Mouse (Mus musculus) 3T3-L1 (cell line): Measurements from ENCODE around the gene Myoz1.

Experiments
- DNase-seq: peaks from one replicate; pipeline ENCODE4 v3.0.0-alpha.2; 2015; ENCODE audit warnings: low read depth, low spot score

Myoz1 gene

GRCm38 (mm10) chr14:20672990-20673389 lies 16.6 kb upstream of the Myoz1 start:
- DNase-seq: peak; percentile 69

GRCm38 (mm10) chr14:20668154-20668810 lies 11.9 kb upstream of the Myoz1 start, which contains the start of gene Synpo2l:
Synpo2l (minus strand) TSS chr14:20668354.
- DNase-seq: no peak

- no peak for DNase-seq
Measured at GRCm38 (mm10) chr14:20667469-20667868, 11.1 kb upstream of the Myoz1 start.

GRCm38 (mm10) chr14:20664436-20664835 lies 8.1 kb upstream of the Myoz1 start:
- no peak for DNase-seq

- no peak for DNase-seq
Measured at GRCm38 (mm10) chr14:20663601-20664000, 7.3 kb upstream of the Myoz1 start.

GRCm38 (mm10) chr14:20662740-20663139 lies 6.4 kb upstream of the Myoz1 start:
- DNase-seq: no peak

GRCm38 (mm10) chr14:20661661-20662331 lies 5.5 kb upstream of the Myoz1 start:
- DNase-seq: no peak

DNA sequence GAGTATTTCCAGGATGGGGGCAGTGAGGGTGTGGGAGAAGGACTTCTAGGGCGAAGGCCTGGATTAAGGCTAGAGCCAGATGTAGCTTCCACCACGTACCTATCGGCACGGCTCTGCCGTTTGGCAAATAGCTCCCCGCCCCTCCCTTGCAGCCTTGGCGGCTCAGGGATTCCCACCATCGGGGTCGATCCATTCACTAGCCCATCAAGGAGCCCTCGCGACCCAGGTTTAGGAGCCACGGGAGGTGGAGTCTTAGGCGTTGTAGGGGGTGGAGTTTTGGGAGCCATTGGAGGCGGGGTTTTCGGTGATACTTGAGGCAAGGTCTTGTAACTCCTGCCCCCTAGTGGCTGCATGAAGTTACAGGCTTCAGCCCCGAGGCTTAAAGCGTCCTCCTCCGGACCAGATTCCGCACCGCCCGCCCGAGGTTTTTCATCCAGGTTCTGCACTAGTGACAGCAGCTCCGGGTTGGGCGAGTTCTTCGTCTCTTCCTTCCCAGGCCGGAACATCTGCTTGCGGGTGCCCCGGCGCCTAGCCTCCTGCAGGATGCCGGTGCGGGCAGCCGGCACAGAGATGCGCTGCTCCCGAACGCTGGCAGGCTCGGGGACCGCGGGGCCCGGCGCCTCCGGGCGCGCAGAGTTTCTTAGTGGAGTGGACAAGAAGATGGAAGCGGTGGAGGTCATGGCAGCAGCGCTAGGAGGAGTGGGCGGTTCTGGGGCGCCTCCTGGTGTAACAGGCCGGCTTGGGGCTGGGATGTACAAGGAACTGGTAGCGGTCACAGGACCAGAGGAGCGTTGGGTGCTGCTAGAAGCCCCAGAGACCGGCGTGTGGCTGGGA lies 4.7 kb upstream of the Myoz1 start:
- peak; percentile 96 for DNase-seq

- DNase-seq: no peak
Measured at GRCm38 (mm10) chr14:20659687-20660086, 3.3 kb upstream of the Myoz1 start.

DNA sequence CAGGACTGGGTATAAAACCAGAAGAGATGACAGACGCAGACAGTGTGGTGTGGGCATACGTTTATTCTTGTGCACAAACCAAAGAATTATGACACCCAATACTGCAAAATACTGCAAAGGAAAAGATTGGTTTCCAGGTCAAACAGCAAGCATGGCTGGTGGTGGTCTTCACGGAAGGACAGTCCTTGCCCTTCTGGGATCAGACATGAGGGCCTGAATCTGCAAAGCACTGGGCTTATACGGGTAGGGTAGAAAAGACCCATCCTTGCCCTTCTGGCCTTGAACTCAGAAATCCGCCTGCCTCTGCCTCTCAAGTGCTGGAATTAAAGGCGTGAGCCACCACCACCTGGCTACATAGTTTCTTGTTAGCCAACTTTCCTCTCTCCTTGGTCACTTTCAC lies 2.6 kb upstream of the Myoz1 start:
- DNase-seq: no peak

DNA sequence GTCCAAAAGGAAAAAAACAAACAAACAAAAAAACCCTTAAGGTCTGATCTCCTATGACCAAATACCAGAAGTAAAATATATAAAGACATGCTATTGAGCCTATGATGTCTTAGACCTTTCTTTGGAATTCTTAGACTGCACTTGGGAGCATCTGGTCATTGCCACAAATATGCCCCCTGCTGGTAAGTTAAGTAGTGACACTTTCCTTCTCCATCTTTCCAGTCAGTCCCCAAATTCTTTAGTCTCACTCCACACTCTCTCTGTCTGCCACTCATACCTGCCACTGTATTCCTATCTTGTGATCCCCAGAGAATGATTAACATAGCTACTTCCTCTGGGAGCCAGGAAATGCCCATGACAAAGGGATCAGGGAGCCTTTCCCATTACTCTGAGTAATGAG lies 2.0 kb upstream of the Myoz1 start:
- DNase-seq: peak; percentile 75

- DNase-seq: no peak
Measured at GRCm38 (mm10) chr14:20655731-20656130, 609 bp downstream of the Myoz1 start.

DNA sequence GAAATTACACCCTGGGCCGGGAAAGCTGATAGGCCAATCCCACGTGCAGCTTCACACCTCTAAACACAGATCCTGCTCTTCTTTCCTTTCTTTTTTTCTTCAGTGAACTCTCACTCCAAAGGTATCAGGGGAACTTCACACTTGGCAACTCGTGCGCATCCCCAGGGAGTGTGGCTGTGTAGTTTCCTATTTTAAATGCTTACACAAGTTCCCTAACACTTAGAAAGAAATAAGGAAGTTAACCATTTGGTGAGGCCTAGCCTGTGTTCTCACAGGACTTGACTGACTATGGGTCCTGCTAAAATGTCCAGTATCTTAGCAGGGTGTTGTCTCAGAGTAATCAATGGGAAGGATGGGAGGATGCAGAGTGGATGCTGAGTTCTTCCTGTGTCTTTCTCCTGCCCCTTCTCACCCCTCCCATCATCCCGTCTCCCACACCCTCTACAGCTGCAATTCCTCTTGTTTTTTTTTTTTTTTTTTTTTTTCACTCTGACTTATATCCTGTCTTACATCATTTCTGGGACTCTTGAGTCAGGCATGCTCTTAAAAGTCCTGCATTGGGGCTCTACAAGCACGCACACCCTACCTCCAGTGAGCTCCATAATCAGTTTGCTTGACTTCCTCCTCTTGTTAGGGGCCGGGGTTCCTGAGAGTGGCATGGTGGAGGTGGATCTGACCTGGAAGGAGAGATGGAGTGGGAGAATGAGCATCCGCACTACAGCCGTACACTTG lies 1.5 kb downstream of the Myoz1 start:
- DNase-seq: peak; percentile 43

- no peak for DNase-seq
Measured at GRCm38 (mm10) chr14:20651722-20652256, 4.6 kb downstream of the Myoz1 start.

- no peak for DNase-seq
Measured at GRCm38 (mm10) chr14:20651000-20651399, 5.3 kb downstream of the Myoz1 start.

GRCm38 (mm10) chr14:20646381-20646780 lies 10.0 kb downstream of the Myoz1 start:
- no peak for DNase-seq

GRCm38 (mm10) chr14:20645547-20645946 lies 10.8 kb downstream of the Myoz1 start:
- peak; percentile 19 for DNase-seq

GRCm38 (mm10) chr14:20641438-20641875 lies 14.9 kb downstream of the Myoz1 start:
- DNase-seq: peak; percentile 25

DNA sequence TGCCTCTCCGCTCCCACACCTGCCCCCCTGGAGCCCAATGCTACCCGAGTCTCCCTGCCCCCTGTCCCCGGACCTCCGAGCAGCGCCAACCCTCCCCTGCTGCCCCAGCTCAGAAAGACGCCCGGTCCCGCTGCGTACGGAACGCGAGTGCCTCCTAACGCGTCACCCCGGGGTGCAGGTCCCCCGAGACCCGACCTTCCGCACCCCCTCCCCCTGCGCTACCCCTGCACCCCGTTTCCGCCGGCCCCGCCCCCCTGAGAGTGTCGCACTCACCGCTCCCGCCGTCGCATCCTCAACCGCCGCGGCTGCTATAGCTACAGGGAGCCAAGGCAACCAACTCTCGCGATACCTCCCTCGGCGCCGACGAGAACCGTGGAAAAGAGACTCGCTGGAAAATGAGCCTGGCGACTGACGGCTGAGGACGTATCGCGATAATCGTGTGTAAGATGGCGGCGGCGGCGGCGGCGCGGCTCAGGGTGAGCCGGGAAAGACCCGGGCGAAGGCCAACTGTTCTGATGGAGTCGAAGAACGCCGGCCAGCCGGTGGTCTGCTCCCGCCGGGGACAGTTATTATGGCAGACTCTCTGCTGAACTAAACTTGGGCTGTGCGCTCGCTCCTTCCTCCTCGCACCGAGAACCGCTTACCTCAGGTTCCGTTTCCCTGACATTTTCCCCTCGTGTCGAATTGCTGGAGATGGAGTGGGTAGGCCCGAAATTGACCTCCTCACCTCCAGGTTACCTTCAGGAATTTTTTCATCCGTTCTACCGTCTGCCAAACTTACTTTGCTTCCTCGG lies 15.5 kb downstream of the Myoz1 start, which contains the start of gene Usp54:
Usp54 (minus strand) TSS at position 420 of the 794 bp plus-strand sequence.
- peak; percentile 95 for DNase-seq

DNA sequence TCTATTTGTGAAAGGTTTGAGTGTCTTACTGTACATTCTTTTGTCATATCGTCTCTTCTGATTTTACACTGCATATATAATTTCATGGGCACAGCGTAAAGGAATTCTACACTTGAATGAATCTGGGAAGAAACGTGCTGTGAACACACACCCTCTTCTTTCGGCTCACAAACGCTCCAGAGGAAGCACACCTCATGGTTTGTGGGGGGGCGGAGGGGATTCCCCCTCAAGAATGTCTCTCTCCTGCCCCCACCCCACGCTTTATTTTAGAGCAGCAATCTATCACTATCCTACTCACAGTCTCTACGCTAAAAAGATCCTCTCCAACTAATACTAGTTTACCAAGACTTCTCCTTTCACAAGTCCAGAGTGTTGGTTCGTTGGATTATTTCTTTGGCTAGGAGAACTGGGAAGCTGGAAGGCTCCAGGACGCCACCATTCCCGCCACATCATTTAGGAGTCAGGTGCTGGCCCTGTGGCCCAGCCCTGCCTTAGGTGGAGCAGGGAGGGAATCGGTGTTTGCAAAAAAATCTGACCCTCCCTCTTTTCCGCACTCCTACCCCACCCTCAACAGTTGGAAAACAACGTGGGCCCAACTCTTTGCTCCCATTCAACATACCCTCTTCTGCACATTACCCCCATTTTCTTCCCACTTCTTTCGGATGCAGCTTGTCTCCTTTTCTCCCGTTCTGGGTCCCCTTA lies 16.3 kb downstream of the Myoz1 start:
- peak; percentile 10 for DNase-seq
